12 mouse cellular contexts compared by ENCODE assay signal in the genomic region with DNA sequence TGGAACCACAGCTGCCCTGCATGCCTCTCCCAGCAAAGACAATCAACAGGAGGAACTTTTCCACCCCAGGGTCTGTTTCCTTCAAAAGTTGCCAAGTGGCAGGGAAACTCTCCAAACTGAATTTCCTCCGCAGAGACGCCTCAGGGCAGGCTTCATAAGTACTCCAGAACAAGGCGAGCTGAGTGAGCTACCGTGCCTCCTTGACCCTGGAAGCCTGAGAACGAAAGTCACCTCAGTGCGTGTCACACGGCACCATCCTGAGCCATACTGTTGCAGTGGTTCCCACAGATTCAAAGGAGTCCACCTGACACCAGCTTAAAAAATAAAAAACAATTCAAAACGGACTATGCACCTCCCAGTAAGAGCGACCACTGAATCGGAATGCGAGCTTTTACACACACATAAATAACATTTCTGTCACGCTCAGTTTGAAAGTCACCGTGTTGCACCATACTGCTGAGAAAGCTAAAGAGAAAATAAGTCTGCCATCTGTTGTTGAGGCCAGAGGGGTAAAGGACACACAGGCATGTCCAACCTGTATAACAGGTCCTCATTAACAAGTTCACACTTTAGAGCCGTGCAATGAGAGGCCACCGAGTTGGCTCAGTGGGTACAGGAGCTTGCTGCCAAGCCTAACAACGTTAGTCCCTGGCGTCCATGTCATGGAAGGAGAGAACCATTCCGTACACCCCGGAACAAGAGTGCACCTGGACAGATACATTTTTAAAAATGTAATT. TPM values are rescaled to one million over a fixed set of nuclear protein-coding genes. Genes with fewer than 3 reads are reported as not detected.
DNase-seq lines count a peak whose midpoint lies in the region; ATAC-seq lines count a peak whose summit lies in the region.
"Had no signal": no experiment of that assay in that cellular context is flagged by ENCODE, and none has a peak within 500 bp of the region (broad histone marks: within the 10 kb centered on the region; RNA-seq: fewer than 3 reads in every experiment).

No protein-coding gene starts in this region.

- ATAC-seq in kidney, embryonic 14.5 days (ENCODE audit: low FRiP score, low TSS enrichment) = no peak

- DNase-seq in kidney, adult 11 months = peak; percentile 34
- peak; percentile 94 for DNase-seq in gonadal fat pad, adult 2 months (ENCODE audit: low read depth)
- peak; percentile 30 for DNase-seq in kidney, postnatal 10 days
- peak; percentile 43 for DNase-seq in mesoderm, embryonic 11.5 days (ENCODE audit: low read depth, low spot score)
- no peak for DNase-seq in MN1 (ENCODE audit: low spot score)
- no peak for DNase-seq in hindbrain, embryonic 10.5 days (ENCODE audit: low spot score)
- DNase-seq: gastrocnemius, postnatal 14 days; thymus, postnatal 25 days had no signal

- no peak overlapping the region for H3K9ac ChIP-seq in kidney, embryonic 14.5 days (ENCODE audit: low read depth, low read length)
- H3K9ac ChIP-seq: limb, embryonic 13.5 days had no signal

- no peaks in the 10 kb centered on the region for H3K36me3 ChIP-seq in kidney, embryonic 14.5 days (ENCODE audit: control insufficient read depth, insufficient read depth, low read length)
- H3K36me3 ChIP-seq in hindbrain, embryonic 10.5 days = no peaks in the 10 kb centered on the region
- H3K36me3 ChIP-seq: forebrain, embryonic 10.5 days; limb, embryonic 13.5 days had no signal

- H3K27ac ChIP-seq in kidney, embryonic 14.5 days (ENCODE audit: low read depth, low read length) = no peak overlapping the region
- H3K27ac ChIP-seq in hindbrain, embryonic 10.5 days = no peak overlapping the region
- H3K27ac ChIP-seq: forebrain, embryonic 10.5 days; limb, embryonic 13.5 days had no signal

- WGBS in kidney, embryonic 14.5 days = 52% methylated on average over 19 of the region's 19 CpGs
- 81% methylated on average over 19 of the region's 19 CpGs for WGBS in hindbrain, embryonic 10.5 days

- H3K4me1 ChIP-seq in kidney, embryonic 14.5 days (ENCODE audit: control insufficient read depth, insufficient read depth, low read length) = peaks cover 9% of the 10 kb centered on the region; the same call in 1 of the 2 replicates
- H3K4me1 ChIP-seq in hindbrain, embryonic 10.5 days (replicated peaks) = peaks cover 9% of the 10 kb centered on the region

- no peaks in the 10 kb centered on the region for H3K9me3 ChIP-seq in kidney, embryonic 14.5 days (ENCODE audit: control insufficient read depth, low read length)
- H3K9me3 ChIP-seq in hindbrain, embryonic 10.5 days = no peaks in the 10 kb centered on the region

- no peaks in the 10 kb centered on the region for H3K27me3 ChIP-seq in kidney, embryonic 14.5 days (ENCODE audit: control insufficient read depth, insufficient read depth, low read length)
- no peaks in the 10 kb centered on the region for H3K27me3 ChIP-seq in hindbrain, embryonic 10.5 days (ENCODE audit: insufficient read depth, poor library complexity, severe bottlenecking)
- H3K27me3 ChIP-seq: limb, embryonic 13.5 days had no signal

- H3K4me2 ChIP-seq in kidney, embryonic 14.5 days (replicated peaks; ENCODE audit: low read depth, low read length) = no peak overlapping the region
- H3K4me2 ChIP-seq: limb, embryonic 13.5 days had no signal

- H3K4me3 ChIP-seq in kidney, embryonic 14.5 days (ENCODE audit: low read length) = no peak overlapping the region
- no peak overlapping the region for H3K4me3 ChIP-seq in hindbrain, embryonic 10.5 days
- H3K4me3 ChIP-seq: forebrain, embryonic 10.5 days; limb, embryonic 13.5 days; myocyte had no signal

RNA-seq across cellular contexts. Expression of a gene that starts 42.6 kb away (rescaled TPM):
- 756 and 1,061 TPM in 2 replicates for polyA plus RNA-seq in kidney, embryonic 14.5 days (2014; fragmentation: Nextera tagmentation; extraction: Ambion mirVana)
- 262 and 309 TPM in 2 replicates for polyA plus RNA-seq in gonadal fat pad, adult 2 months (2012; rRNA removed)
- polyA plus RNA-seq in hindbrain, embryonic 10.5 days (2016; fragmentation: Nextera tagmentation; extraction: Ambion mirVana) = 425 and 430 TPM in 2 replicates

Comparison
In these comparisons a context has a peak if more than half of its experiments do, and no peak if none do; other contexts are left out.
1. DNase-seq: peak in kidney, adult 11 months (single experiment), gonadal fat pad, adult 2 months (single experiment), kidney, postnatal 10 days (single experiment) and mesoderm, embryonic 11.5 days (single experiment); none in MN1 (single experiment) and hindbrain, embryonic 10.5 days (single experiment).